Mouse (Mus musculus) forebrain, embryonic 12.5 days (tissue): ENCODE data around the gene Ptprb. TPM values are rescaled to one million over a fixed set of nuclear protein-coding genes. Genes with fewer than 3 reads are reported as not detected.

ENCODE experiments used
- ATAC-seq: fragments of 200-750 bp; cut with Nextera tagmentation; 2 replicates; pipeline ENCODE4 v1.8.0; 2017; ENCODE audit warnings: moderate TSS enrichment; ENCODE audit not compliant: low FRiP score
- H3K27ac ChIP-seq: fragments of 300-500 bp; sonication (generic); 2 replicates; pipeline ENCODE4 v1.5.1; 2016; ENCODE audit warnings: mild to moderate bottlenecking
- H3K27me3 ChIP-seq: fragments of 300-500 bp; sonication (generic); 2 replicates; pipeline ENCODE4 v1.6.1; 2016; ENCODE audit warnings: mild to moderate bottlenecking
- H3K36me3 ChIP-seq: fragments of 300-500 bp; sonication (generic); replicated peaks from 2 replicates; pipeline ENCODE4 v1.6.1; 2016; ENCODE audit warnings: mild to moderate bottlenecking
- H3K4me1 ChIP-seq: fragments of 300-500 bp; sonication (generic); 2 replicates; pipeline ENCODE4 v1.6.1; 2016
- H3K4me2 ChIP-seq: fragments of 300-500 bp; sonication (generic); 2 replicates; pipeline ENCODE4 v1.6.1; 2016; ENCODE audit warnings: mild to moderate bottlenecking, moderate library complexity
- H3K4me3 ChIP-seq: fragments of 300-500 bp; sonication (generic); replicated peaks from 2 replicates; pipeline ENCODE4 v1.5.1; 2016; ENCODE audit warnings: mild to moderate bottlenecking
- H3K9ac ChIP-seq: fragments of 300-500 bp; sonication (generic); 2 replicates; pipeline ENCODE4 v1.6.1; 2016; ENCODE audit warnings: mild to moderate bottlenecking
- H3K9me3 ChIP-seq: fragments of 300-500 bp; sonication (generic); 2 replicates; pipeline ENCODE4 v1.6.1; 2016
- WGBS: fragments of 180-500 bp; shearing (Covaris S2); methylation state at CpG from one replicate; pipeline ENCODE4 v1.1.7; 2016; 5-methylcytosine and 5-hydroxymethylcytosine counted together
- polyA plus RNA-seq: library from polyadenylated mRNA; unstranded; fragments of >200 nt; fragmentation: Nextera tagmentation; extraction: Ambion mirVana; gene quantifications from 2 replicates; pipeline ENCODE4 v1.2.1, GENCODE M21; 2016

The Ptprb gene
- polyA plus RNA-seq, 1 experiment from 2014 or later: 2.8 TPM

- peak overlapping the region; percentile 75 for H3K4me2 ChIP-seq
- ATAC-seq: peak; percentile 71
- H3K4me1 ChIP-seq: peaks cover 6% of the 10 kb centered on the region; the same call in 1 of the 2 replicates
- WGBS: 0% methylated on average over 27 of the region's 36 CpGs
- no peaks in the 10 kb centered on the region for H3K9me3 ChIP-seq
- peak overlapping the region; percentile 50 for H3K4me3 ChIP-seq
- peaks cover 30% of the 10 kb centered on the region for H3K27me3 ChIP-seq
- no peak overlapping the region for H3K27ac ChIP-seq
- no peaks in the 10 kb centered on the region for H3K36me3 ChIP-seq
- peak overlapping the region; percentile 39 for H3K9ac ChIP-seq
Observed at GRCm38 (mm10) chr10:116301258-116301657, 25.9 kb downstream of the Ptprb start.

- H3K4me3 ChIP-seq: no peak overlapping the region
- no peak for ATAC-seq
- H3K27me3 ChIP-seq: peaks cover 27% of the 10 kb centered on the region
- no peaks in the 10 kb centered on the region for H3K9me3 ChIP-seq
- H3K9ac ChIP-seq: no peak overlapping the region
- peaks cover 6% of the 10 kb centered on the region; the same call in 1 of the 2 replicates for H3K4me1 ChIP-seq
- WGBS: 95% methylated on average over 4 of the region's 4 CpGs
- no peaks in the 10 kb centered on the region for H3K36me3 ChIP-seq
- H3K4me2 ChIP-seq: no peak overlapping the region
- H3K27ac ChIP-seq: no peak overlapping the region
Observed at GRCm38 (mm10) chr10:116304355-116304754, 29.0 kb downstream of the Ptprb start.

GRCm38 (mm10) chr10:116309460-116309859 is 34.1 kb downstream of the Ptprb start:
- Histone ChIP-seq H3K4me3 (no peak overlapping the region), H3K4me2 (no peak overlapping the region), H3K9me3 (no peaks in the 10 kb centered on the region), H3K36me3 (no peaks in the 10 kb centered on the region), H3K9ac (no peak overlapping the region), H3K4me1 (no peaks in the 10 kb centered on the region), H3K27ac (no peak overlapping the region), H3K27me3 (no peaks in the 10 kb centered on the region)
- WGBS: 94% methylated on average over 2 of the region's 2 CpGs
- ATAC-seq: no peak

- ATAC-seq: no peak
- H3K4me1 ChIP-seq: no peaks in the 10 kb centered on the region
- no peak overlapping the region for H3K27ac ChIP-seq
- 48% methylated on average over 11 of the region's 11 CpGs for WGBS
- H3K9me3 ChIP-seq: no peaks in the 10 kb centered on the region
- no peaks in the 10 kb centered on the region for H3K36me3 ChIP-seq
- no peak overlapping the region for H3K4me3 ChIP-seq
- no peak overlapping the region for H3K4me2 ChIP-seq
- H3K9ac ChIP-seq: no peak overlapping the region
- no peaks in the 10 kb centered on the region for H3K27me3 ChIP-seq
Observed at GRCm38 (mm10) chr10:116310516-116311210, 35.3 kb downstream of the Ptprb start.

GRCm38 (mm10) chr10:116319246-116319645 is 43.9 kb downstream of the Ptprb start:
- 0 out of 2 replicates have a peak, but pooled peaks cover under 1% of the 10 kb centered on the region for H3K27me3 ChIP-seq

GRCm38 (mm10) chr10:116329086-116329485 is 53.8 kb downstream of the Ptprb start:
- Histone ChIP-seq H3K9ac (no peak overlapping the region), H3K4me1 (peaks cover 7% of the 10 kb centered on the region), H3K4me2 (no peak overlapping the region), H3K36me3 (no peaks in the 10 kb centered on the region), H3K4me3 (no peak overlapping the region), H3K27me3 (0 out of 2 replicates have a peak, but pooled peaks cover 9% of the 10 kb centered on the region), H3K9me3 (no peaks in the 10 kb centered on the region), H3K27ac (no peak overlapping the region)
- no peak for ATAC-seq
- WGBS: 17% methylated on average over 5 of the region's 5 CpGs

More at GRCm38 (mm10) chr10:116319246-116319645, 43.9 kb downstream of the Ptprb start:
- H3K4me3 ChIP-seq: no peak overlapping the region
- H3K36me3 ChIP-seq: no peaks in the 10 kb centered on the region
- H3K9me3 ChIP-seq: no peaks in the 10 kb centered on the region
- no peak overlapping the region for H3K4me2 ChIP-seq
- 0 out of 2 replicates have a peak, but pooled peaks have one; percentile 44 for ATAC-seq
- 20% methylated on average over 12 of the region's 12 CpGs for WGBS
- no peak overlapping the region for H3K27ac ChIP-seq
- no peak overlapping the region for H3K9ac ChIP-seq
- no peaks in the 10 kb centered on the region for H3K4me1 ChIP-seq

GRCm38 (mm10) chr10:116330458-116330857 is 55.1 kb downstream of the Ptprb start:
- Histone ChIP-seq H3K4me1 (peaks cover 7% of the 10 kb centered on the region), H3K27ac (no peak overlapping the region), H3K27me3 (0 out of 2 replicates have a peak, but pooled peaks cover 6% of the 10 kb centered on the region), H3K9ac (no peak overlapping the region), H3K4me2 (peak overlapping the region; percentile 42), H3K36me3 (no peaks in the 10 kb centered on the region), H3K9me3 (no peaks in the 10 kb centered on the region), H3K4me3 (peak overlapping the region; percentile 14; the same call in 1 of the 2 replicates)
- 12% methylated on average over 5 of the region's 5 CpGs for WGBS
- ATAC-seq: no peak; the same call in 1 of the 2 replicates

GRCm38 (mm10) chr10:116330961-116331510 is 55.7 kb downstream of the Ptprb start:
- peaks cover 7% of the 10 kb centered on the region for H3K4me1 ChIP-seq
- 20% methylated on average over 23 of the region's 23 CpGs for WGBS
- H3K27ac ChIP-seq: no peak overlapping the region
- peak overlapping the region; percentile 14; the same call in 1 of the 2 replicates for H3K4me3 ChIP-seq
- H3K9me3 ChIP-seq: no peaks in the 10 kb centered on the region
- H3K36me3 ChIP-seq: no peaks in the 10 kb centered on the region
- H3K9ac ChIP-seq: no peak overlapping the region
- H3K27me3 ChIP-seq: 0 out of 2 replicates have a peak, but pooled peaks cover 6% of the 10 kb centered on the region
- peak overlapping the region; percentile 42 for H3K4me2 ChIP-seq
- no peak for ATAC-seq

- H3K9ac ChIP-seq: no peak overlapping the region
- 53% methylated on average over 16 of the region's 16 CpGs for WGBS
- H3K27ac ChIP-seq: no peak overlapping the region
- 0 out of 2 replicates have a peak, but pooled peaks cover 6% of the 10 kb centered on the region for H3K27me3 ChIP-seq
- no peak overlapping the region for H3K4me3 ChIP-seq
- no peaks in the 10 kb centered on the region for H3K9me3 ChIP-seq
- no peaks in the 10 kb centered on the region for H3K36me3 ChIP-seq
- ATAC-seq: no peak
- H3K4me1 ChIP-seq: peaks cover 7% of the 10 kb centered on the region
- H3K4me2 ChIP-seq: no peak overlapping the region
Observed at GRCm38 (mm10) chr10:116333666-116334065, 58.3 kb downstream of the Ptprb start.

GRCm38 (mm10) chr10:116334120-116334519 is 58.8 kb downstream of the Ptprb start:
- Histone ChIP-seq H3K4me3 (no peak overlapping the region), H3K9ac (no peak overlapping the region), H3K9me3 (no peaks in the 10 kb centered on the region), H3K4me2 (no peak overlapping the region), H3K36me3 (no peaks in the 10 kb centered on the region), H3K4me1 (peaks cover 7% of the 10 kb centered on the region), H3K27ac (no peak overlapping the region), H3K27me3 (0 out of 2 replicates have a peak, but pooled peaks cover 6% of the 10 kb centered on the region)
- ATAC-seq: no peak
- 90% methylated on average over 7 of the region's 7 CpGs for WGBS

- Histone ChIP-seq H3K4me3 (no peak overlapping the region), H3K36me3 (no peaks in the 10 kb centered on the region), H3K4me1 (peaks cover 7% of the 10 kb centered on the region), H3K9me3 (no peaks in the 10 kb centered on the region), H3K27me3 (0 out of 2 replicates have a peak, but pooled peaks cover 6% of the 10 kb centered on the region), H3K4me2 (no peak overlapping the region), H3K27ac (no peak overlapping the region), H3K9ac (no peak overlapping the region)
- no peak for ATAC-seq
- 92% methylated on average over 7 of the region's 7 CpGs for WGBS
Observed at GRCm38 (mm10) chr10:116335328-116335727, 60.0 kb downstream of the Ptprb start.

GRCm38 (mm10) chr10:116341194-116341593 is 65.9 kb downstream of the Ptprb start:
- Histone ChIP-seq H3K27ac (no peak overlapping the region), H3K36me3 (no peaks in the 10 kb centered on the region), H3K27me3 (no peaks in the 10 kb centered on the region), H3K9me3 (no peaks in the 10 kb centered on the region), H3K4me3 (no peak overlapping the region), H3K4me1 (no peaks in the 10 kb centered on the region), H3K4me2 (no peak overlapping the region), H3K9ac (no peak overlapping the region)
- WGBS: 93% methylated on average over 12 of the region's 12 CpGs
- no peak for ATAC-seq
